Mouse (Mus musculus): ENCODE results near the gene Ccdc107.

Gene Ccdc107

DNA sequence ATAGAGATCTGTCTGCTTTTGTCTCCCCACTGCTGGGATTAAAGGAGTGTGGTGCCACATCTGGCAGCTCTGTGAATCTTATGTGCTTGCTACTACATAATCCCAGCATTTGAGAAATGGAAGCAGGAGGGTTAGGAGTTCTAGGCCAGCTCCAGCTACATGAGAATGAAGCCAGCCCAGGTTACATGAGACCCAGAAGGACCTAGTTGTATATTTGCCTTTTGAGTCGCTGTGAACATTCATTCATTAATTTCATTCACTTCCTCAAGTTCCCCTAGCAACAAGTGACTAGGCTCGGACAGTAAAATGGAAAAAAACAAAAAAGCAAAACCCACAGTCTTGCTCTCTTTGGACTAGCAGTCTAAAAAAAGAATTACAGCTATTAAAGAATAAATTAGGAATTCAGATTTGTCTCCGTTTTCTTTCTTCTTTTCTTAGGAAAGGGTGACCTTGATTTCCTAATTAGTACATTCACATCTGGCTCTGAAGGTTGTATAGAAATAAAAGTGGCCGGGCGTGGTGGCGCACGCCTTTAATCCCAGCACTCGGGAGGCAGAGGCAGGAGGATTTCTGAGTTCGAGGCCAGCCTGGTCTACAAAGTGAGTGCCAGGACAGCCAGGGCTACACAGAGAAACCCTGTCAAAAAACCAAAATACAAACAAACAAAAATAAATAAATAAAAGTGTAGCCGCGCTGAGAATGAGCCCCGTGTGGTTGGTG is 439 bp upstream of the Ccdc107 start:
- 0 out of 2 replicates have a peak, but pooled peaks cover 6% of the 10 kb centered on the region for H3K27me3 ChIP-seq (ENCODE audit: insufficient read depth, low read length)
- H3K9me3 ChIP-seq (ENCODE audit: low read length) = no peaks in the 10 kb centered on the region
- H3K4me1 ChIP-seq (replicated peaks; ENCODE audit: low read depth, low read length) = peaks cover 40% of the 10 kb centered on the region
- TF ChIP-seq CTCF (conservative IDR thresholded peaks at IDR 0.05; ENCODE audit: low read length) = no peak
- no peak for TF ChIP-seq NANOG (IDR thresholded peaks at IDR 0.05; ENCODE audit: borderline replicate concordance, low read length)
- no peak for TF ChIP-seq POU5F1 (IDR thresholded peaks at IDR 0.05; ENCODE audit: borderline replicate concordance, low read length)
- H3K4me3 ChIP-seq (replicated peaks; ENCODE audit: low read length) = peak overlapping the region; percentile 58
- H3K36me3 ChIP-seq (ENCODE audit: insufficient read depth, low read length) = peaks cover 27% of the 10 kb centered on the region

DNA sequence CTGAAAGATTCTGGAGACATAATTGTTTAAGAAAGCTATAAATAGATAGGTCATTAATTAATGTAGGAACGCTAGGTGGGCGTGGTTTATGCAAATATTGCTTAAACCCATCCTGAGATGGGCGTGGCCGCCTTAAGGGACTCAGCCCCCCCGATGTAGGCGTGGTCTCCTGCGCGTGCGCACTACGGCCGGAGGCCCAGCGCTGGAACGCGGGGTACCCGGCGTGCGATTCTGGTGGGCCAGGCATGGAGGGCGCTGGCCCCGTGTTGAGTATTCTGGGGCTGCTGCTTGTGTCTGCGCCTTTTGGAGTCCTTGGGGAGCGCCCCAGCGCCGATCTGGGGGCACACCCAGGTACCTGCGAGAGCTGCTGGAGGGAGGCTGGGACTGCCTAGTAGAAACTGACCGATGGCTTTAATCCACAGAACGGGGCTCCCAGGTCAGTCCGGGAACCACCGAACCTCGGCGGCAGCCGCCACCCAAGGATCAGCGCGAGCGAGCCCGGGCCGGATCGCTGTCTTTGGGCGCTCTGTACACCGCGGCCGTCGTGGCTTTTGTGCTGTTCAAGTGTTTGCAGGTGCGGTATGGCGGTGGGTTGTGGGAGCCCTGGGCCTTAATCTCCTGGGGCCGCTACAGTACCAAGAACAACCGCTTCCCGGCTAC is 616 bp downstream of the Ccdc107 start:
- Histone ChIP-seq H3K4me1 (replicated peaks; ENCODE audit: low read depth, low read length) (peaks cover 51% of the 10 kb centered on the region), H3K36me3 (ENCODE audit: insufficient read depth, low read length) (peaks cover 37% of the 10 kb centered on the region), H3K27me3 (ENCODE audit: insufficient read depth, low read length) (peaks cover 9% of the 10 kb centered on the region; the same call in 1 of the 2 replicates), H3K4me3 (replicated peaks; ENCODE audit: low read length) (peak overlapping the region; percentile 92), H3K9me3 (ENCODE audit: low read length) (no peaks in the 10 kb centered on the region)
- no peak for TF ChIP-seq NANOG (IDR thresholded peaks at IDR 0.05; ENCODE audit: borderline replicate concordance, low read length)
- no peak for TF ChIP-seq CTCF (conservative IDR thresholded peaks at IDR 0.05; ENCODE audit: low read length)
- no peak for TF ChIP-seq POU5F1 (IDR thresholded peaks at IDR 0.05; ENCODE audit: borderline replicate concordance, low read length)

DNA sequence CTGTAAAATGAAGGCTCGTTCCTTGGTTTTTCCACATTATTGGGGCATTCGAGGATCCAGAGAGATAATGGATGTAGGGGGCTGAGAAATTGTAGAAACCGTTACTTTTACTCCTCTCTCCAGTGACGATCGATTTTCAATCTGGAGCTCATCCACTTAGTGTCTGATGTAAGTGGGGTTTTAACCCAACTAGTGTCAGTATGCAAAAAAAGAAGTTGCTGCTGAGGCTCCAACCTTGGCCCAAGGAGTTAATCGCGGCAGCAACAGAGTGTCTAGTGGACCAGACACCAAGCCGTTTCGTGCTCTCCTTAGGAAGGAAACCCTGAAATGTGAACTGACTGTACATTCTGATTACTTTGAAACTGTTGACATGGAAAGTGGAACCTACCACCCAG is 1.1 kb downstream of the Ccdc107 start:
- peaks cover 56% of the 10 kb centered on the region for H3K4me1 ChIP-seq (replicated peaks; ENCODE audit: low read depth, low read length)
- H3K9me3 ChIP-seq (ENCODE audit: low read length) = no peaks in the 10 kb centered on the region
- peak overlapping the region; percentile 92 for H3K4me3 ChIP-seq (replicated peaks; ENCODE audit: low read length)
- no peak for TF ChIP-seq NANOG (IDR thresholded peaks at IDR 0.05; ENCODE audit: borderline replicate concordance, low read length)
- no peak for TF ChIP-seq CTCF (conservative IDR thresholded peaks at IDR 0.05; ENCODE audit: low read length)
- TF ChIP-seq POU5F1 (IDR thresholded peaks at IDR 0.05; ENCODE audit: borderline replicate concordance, low read length) = no peak
- H3K36me3 ChIP-seq (ENCODE audit: insufficient read depth, low read length) = peaks cover 40% of the 10 kb centered on the region
- peaks cover 11% of the 10 kb centered on the region; the same call in 1 of the 2 replicates for H3K27me3 ChIP-seq (ENCODE audit: insufficient read depth, low read length)

DNA sequence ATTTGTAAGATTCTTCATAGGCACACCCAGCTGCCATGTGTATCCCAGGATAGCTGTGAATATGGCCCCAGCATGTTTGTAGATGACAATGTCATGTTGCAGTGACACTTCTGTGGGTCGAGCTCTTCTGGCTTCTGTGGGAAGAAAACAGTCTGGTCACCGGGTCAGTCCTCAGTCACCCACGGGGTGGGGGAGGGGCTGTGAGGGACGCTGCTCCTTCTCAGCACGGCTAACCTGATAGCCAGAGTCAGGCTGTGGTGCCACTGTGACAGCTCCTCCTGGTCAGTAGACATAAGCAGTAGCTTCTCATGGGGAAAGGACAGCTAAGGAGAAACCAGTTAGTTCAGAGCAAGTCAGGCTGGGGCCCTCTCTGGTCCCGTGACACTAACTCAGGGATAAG is 3.9 kb downstream of the Ccdc107 start:
- Histone ChIP-seq H3K27me3 (ENCODE audit: insufficient read depth, low read length) (peaks cover 25% of the 10 kb centered on the region), H3K9me3 (ENCODE audit: low read length) (no peaks in the 10 kb centered on the region), H3K4me1 (replicated peaks; ENCODE audit: low read depth, low read length) (peaks cover 64% of the 10 kb centered on the region), H3K36me3 (ENCODE audit: insufficient read depth, low read length) (peaks cover 40% of the 10 kb centered on the region), H3K4me3 (replicated peaks; ENCODE audit: low read length) (no peak overlapping the region)
- TF ChIP-seq CTCF (conservative IDR thresholded peaks at IDR 0.05; ENCODE audit: low read length) (no peak), POU5F1 (IDR thresholded peaks at IDR 0.05; ENCODE audit: borderline replicate concordance, low read length) (no peak), NANOG (IDR thresholded peaks at IDR 0.05; ENCODE audit: borderline replicate concordance, low read length) (no peak)

DNA sequence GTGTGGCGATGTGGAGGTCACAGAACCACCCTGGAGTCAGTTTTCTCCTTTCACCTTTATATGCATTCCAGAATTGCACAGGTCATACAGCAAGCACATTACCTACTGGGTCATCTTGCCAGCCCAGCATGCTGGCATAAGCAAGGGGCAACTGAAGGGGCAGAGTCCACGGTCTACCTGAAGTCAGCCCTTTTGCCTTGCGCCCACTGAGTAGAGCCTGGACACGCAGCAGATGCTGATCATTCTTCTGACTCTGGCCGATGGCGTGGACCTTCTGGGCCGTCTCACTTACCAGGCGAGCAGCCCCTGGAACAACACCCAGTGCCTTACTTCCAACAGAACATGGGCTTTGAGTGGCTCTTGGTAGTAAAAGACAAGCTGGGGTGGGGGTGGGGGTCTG is 4.7 kb downstream of the Ccdc107 start:
- TF ChIP-seq NANOG (IDR thresholded peaks at IDR 0.05; ENCODE audit: borderline replicate concordance, low read length) = no peak
- no peak for TF ChIP-seq CTCF (conservative IDR thresholded peaks at IDR 0.05; ENCODE audit: low read length)
- no peak for TF ChIP-seq POU5F1 (IDR thresholded peaks at IDR 0.05; ENCODE audit: borderline replicate concordance, low read length)
- H3K27me3 ChIP-seq (ENCODE audit: insufficient read depth, low read length) = peaks cover 28% of the 10 kb centered on the region

DNA sequence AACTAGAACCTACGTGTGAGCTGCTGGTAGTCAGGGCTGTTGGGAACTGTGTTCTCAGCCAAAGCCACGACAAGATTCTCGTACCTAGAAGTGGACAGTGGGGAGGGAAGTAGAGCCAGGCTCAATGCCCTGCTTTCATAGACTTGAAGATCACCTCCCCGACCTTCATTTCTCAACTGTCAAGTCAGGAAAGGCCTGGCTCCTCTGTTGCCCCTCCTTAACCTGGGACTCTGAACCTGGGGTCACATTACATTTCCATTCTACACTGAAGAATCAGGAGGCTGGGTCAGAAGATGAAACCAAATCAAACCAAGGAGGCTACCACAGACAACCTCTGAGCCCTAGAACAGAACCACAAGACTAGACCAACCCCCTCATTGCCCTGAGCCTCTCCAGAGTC is 5.2 kb downstream of the Ccdc107 start:
- Histone ChIP-seq H3K4me3 (replicated peaks; ENCODE audit: low read length) (0 out of 2 replicates have a peak overlapping the region, but pooled peaks have one; percentile 4), H3K36me3 (ENCODE audit: insufficient read depth, low read length) (peaks cover 40% of the 10 kb centered on the region), H3K4me1 (replicated peaks; ENCODE audit: low read depth, low read length) (peaks cover 63% of the 10 kb centered on the region), H3K9me3 (ENCODE audit: low read length) (no peaks in the 10 kb centered on the region), H3K27me3 (ENCODE audit: insufficient read depth, low read length) (peaks cover 30% of the 10 kb centered on the region)
- TF ChIP-seq CTCF (conservative IDR thresholded peaks at IDR 0.05; ENCODE audit: low read length) (no peak), POU5F1 (IDR thresholded peaks at IDR 0.05; ENCODE audit: borderline replicate concordance, low read length) (no peak), NANOG (IDR thresholded peaks at IDR 0.05; ENCODE audit: borderline replicate concordance, low read length) (no peak)

More for the DNA sequence above, 4.7 kb downstream of the Ccdc107 start:
- peaks cover 59% of the 10 kb centered on the region for H3K4me1 ChIP-seq (replicated peaks; ENCODE audit: low read depth, low read length)
- no peaks in the 10 kb centered on the region for H3K9me3 ChIP-seq (ENCODE audit: low read length)
- H3K4me3 ChIP-seq (replicated peaks; ENCODE audit: low read length) = no peak overlapping the region
- H3K36me3 ChIP-seq (ENCODE audit: insufficient read depth, low read length) = peaks cover 40% of the 10 kb centered on the region

DNA sequence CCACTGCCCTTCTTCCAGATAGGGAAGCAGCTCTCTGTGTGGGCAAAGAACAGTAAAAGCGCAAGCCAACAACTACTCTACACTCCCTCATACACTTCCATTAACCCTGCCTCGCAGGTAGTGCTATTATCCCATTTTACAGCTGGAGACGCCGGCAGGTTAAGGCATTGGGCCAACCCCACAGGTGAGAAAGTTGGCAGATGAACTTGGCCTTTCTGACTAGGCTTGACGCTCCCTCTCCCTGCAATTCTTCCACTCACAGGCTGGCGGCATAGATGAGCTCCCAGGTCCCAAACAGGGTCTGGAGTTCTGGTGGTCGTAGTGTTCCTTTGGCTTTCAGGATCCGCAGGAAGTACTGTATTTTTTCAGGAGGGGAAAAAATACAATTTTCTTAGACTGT is 6.3 kb downstream of the Ccdc107 start:
- peak overlapping the region; percentile 88 for H3K4me3 ChIP-seq (replicated peaks; ENCODE audit: low read length)
- H3K36me3 ChIP-seq (ENCODE audit: insufficient read depth, low read length) = peaks cover 40% of the 10 kb centered on the region
- H3K4me1 ChIP-seq (replicated peaks; ENCODE audit: low read depth, low read length) = peaks cover 59% of the 10 kb centered on the region
- no peaks in the 10 kb centered on the region for H3K9me3 ChIP-seq (ENCODE audit: low read length)
- TF ChIP-seq NANOG (IDR thresholded peaks at IDR 0.05; ENCODE audit: borderline replicate concordance, low read length) (no peak), CTCF (conservative IDR thresholded peaks at IDR 0.05; ENCODE audit: low read length) (peak; percentile 73)
- peaks cover 37% of the 10 kb centered on the region for H3K27me3 ChIP-seq (ENCODE audit: insufficient read depth, low read length)

DNA sequence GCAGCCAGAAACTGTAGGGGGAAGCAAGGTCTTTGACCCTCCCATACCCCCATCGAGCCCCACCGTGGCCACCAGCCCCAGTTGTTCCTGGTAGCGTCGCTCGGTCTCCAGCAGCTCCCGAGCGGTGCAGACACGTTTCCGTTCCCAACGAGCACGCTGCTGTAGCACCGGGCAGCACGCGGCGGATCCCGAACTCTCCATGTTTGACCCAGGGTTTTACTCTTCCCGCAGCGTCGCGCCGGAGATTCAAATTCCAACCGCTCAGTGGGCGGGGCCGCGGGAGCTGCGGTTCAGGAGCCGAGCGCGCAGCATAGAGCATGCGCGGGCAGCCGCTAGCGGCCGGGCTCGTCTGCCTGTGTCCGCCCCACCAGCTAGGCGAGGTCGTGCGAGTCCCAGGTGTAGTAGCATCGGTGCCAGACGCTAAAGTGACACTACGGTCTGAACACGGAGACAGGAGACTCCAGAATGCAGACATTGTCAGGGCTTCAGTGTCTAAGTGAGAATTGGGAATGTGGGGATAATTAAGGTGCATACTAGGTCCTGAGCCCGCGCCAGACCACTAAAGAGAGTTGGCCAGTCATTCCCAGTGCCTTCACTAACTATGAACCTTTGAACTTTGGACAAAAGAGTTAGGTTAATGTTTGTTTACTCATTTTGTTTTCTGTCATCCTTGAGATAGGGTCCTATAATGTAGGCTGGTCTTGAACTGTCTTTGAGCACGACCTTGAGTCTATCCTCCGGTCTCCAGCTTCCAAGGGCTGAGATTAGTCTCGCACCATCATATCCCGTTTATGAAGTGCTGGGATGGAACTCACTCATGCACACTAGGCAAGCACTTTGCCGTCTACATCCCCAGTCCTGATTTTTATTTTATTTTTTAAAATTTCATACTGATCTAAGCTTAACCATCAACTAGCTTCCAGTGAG is 7.0 kb downstream of the Ccdc107 start, which contains the start of gene Arhgef39:
Arhgef39 (minus strand) TSS at position 289 of the 927 bp plus-strand sequence.
- Histone ChIP-seq H3K4me3 (replicated peaks; ENCODE audit: low read length) (peak within 1 kb of the TSS; percentile 88), H3K27me3 (ENCODE audit: insufficient read depth, low read length) (peaks cover 37% of the 10 kb centered on the region), H3K4me1 (replicated peaks; ENCODE audit: low read depth, low read length) (peaks cover 52% of the 10 kb centered on the region), H3K9me3 (ENCODE audit: low read length) (no peaks in the 10 kb centered on the region), H3K36me3 (ENCODE audit: insufficient read depth, low read length) (peaks cover 39% of the 10 kb centered on the region)
- TF ChIP-seq CTCF (conservative IDR thresholded peaks at IDR 0.05; ENCODE audit: low read length) (no peak), POU5F1 (IDR thresholded peaks at IDR 0.05; ENCODE audit: borderline replicate concordance, low read length) (no peak), NANOG (IDR thresholded peaks at IDR 0.05; ENCODE audit: borderline replicate concordance, low read length) (no peak)
